Mouse (Mus musculus): ENCODE measurements at regions not wholly inside any gene's neighbourhood (a gene's known extent, or its start where the extent isn't known, plus 50 kb on each side); places are given as distances from the start of the nearest gene placed in this dataset.

GRCm38 (mm10) chr14:15677218-15677617 is 238.4 kb upstream of the Lrrc3b start:
- TF ChIP-seq POLR2A (IDR thresholded peaks at IDR 0.05; ENCODE audit: insufficient read depth, low read length) (no peak), CTCF (IDR thresholded peaks at IDR 0.05; ENCODE audit: low read depth, low read length) (no peak), EP300 (IDR thresholded peaks at IDR 0.05; ENCODE audit: insufficient read depth, low read depth, low read length) (no peak)
